Mouse (Mus musculus) spleen, adult 2 months (tissue): ENCODE data around the gene Piwil4.
"Not testable (repeated sequence)": the region's sequence is repeated elsewhere in the genome, so short reads cannot be mapped to it uniquely, and the experiment has no call there.

Source experiments
- CTCF ChIP-seq: fragments of 200-500 bp; IDR thresholded peaks from 2 replicates; pipeline ENCODE4 v1.5.1; 2011; ENCODE audit warnings: mild to moderate bottlenecking, inconsistent platforms; ENCODE audit not compliant: insufficient read depth, insufficient read length, insufficient replicate concordance; ENCODE audit errors: extremely low read depth
- POLR2A ChIP-seq: fragments of 200-500 bp; IDR thresholded peaks from 2 replicates; pipeline ENCODE4 v1.6.1; 2011; ENCODE audit warnings: low read depth, low read length, inconsistent platforms

- not testable (repeated sequence) for TF ChIP-seq POLR2A, CTCF
Measured at GRCm38 (mm10) chr9:14700795-14701194, 39.7 kb downstream of the Piwil4 start.
